23 mouse cellular contexts compared by ENCODE assay signal in the genomic region with DNA sequence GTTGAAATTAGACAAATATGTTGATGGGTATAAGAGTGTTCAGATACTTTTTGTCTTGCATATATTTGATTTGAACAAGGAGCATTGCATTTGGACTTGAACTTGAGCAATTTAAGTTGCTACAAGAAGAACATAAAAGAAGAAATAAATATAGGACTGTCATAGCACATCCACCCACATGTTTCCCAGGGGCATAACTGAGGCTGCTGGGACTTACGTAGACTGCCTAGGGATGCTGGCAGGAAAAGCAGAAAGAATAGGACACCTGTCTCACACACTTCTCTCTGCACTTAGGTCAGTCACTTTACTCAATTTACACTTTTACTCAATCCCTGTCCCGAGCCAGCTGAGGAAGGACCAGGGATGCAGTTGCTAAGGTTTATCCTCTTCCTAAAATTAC. TPM values are rescaled to one million over a fixed set of nuclear protein-coding genes. Genes with fewer than 3 reads are reported as not detected.
"Had no signal": no experiment of that assay in that cellular context is flagged by ENCODE, and none has a peak within 500 bp of the region (broad histone marks: within the 10 kb centered on the region; RNA-seq: fewer than 3 reads in every experiment).

No protein-coding gene starts in this region.

- DNase-seq: retina, postnatal 1 day; right cerebral cortex, adult 18-20 months; right cerebral cortex, postnatal 14 days; right cerebral cortex, postnatal 25 days; right cerebral cortex, postnatal 4 days; spleen, adult 18-20 months; thymus, adult 18-20 months; thymus, adult 2 months; thymus, postnatal 14 days; thymus, postnatal 25 days; thymus, postnatal 36 days; thymus, postnatal 4 days had no signal

RNA-seq across cellular contexts. Expression of a gene that starts 20.4 kb away (rescaled TPM):
- total RNA-seq: neutrophil, adult 5-6 weeks had no signal
- polyA plus RNA-seq: neural tube, embryonic 12.5 days; neural tube, embryonic 13.5 days; neural tube, embryonic 14.5 days; neural tube, embryonic 15.5 days; small intestine, adult 2 months; spleen, adult 2 months; stomach, embryonic 14.5 days; stomach, embryonic 15.5 days; stomach, embryonic 16.5 days; testis, adult 2 months had no signal

RNA-seq across cellular contexts. Expression of a gene that starts 31.0 kb away (rescaled TPM):
- polyA plus RNA-seq: neural tube, embryonic 13.5 days; stomach, embryonic 14.5 days had no signal

RNA-seq across cellular contexts. Expression of a gene that starts 44.3 kb away (rescaled TPM):
- total RNA-seq: neutrophil, adult 5-6 weeks had no signal
- polyA plus RNA-seq: neural tube, embryonic 12.5 days; neural tube, embryonic 13.5 days; neural tube, embryonic 14.5 days; neural tube, embryonic 15.5 days; small intestine, adult 2 months; stomach, embryonic 14.5 days; stomach, embryonic 15.5 days; stomach, embryonic 16.5 days had no signal

RNA-seq across cellular contexts. Expression of a gene that starts 44.3 kb away (rescaled TPM):
- total RNA-seq: neutrophil, adult 5-6 weeks had no signal
- polyA plus RNA-seq: neural tube, embryonic 12.5 days; neural tube, embryonic 13.5 days; neural tube, embryonic 14.5 days; neural tube, embryonic 15.5 days; small intestine, adult 2 months; spleen, adult 2 months; stomach, embryonic 14.5 days; stomach, embryonic 15.5 days; stomach, embryonic 16.5 days; testis, adult 2 months had no signal
